Mouse (Mus musculus) megakaryocyte, adult 5-6 weeks (primary cell): ENCODE data around the gene Rac2. TPM values are rescaled to one million over a fixed set of nuclear protein-coding genes. Genes with fewer than 3 reads are reported as not detected.

Experiments used
- ATAC-seq: 2 replicates; pipeline ENCODE4 v1.8.0; 2016; ENCODE audit warnings: mild to moderate bottlenecking, inconsistent platforms; ENCODE audit not compliant: poor library complexity, severe bottlenecking
- total RNA-seq, 2 experiments: library from RNA; stranded (forward) in 1 of 2; stranded (reverse) in 1 of 2; fragments of 153-499, 151-499 nt in 1 of 2; fragments of 221-1000, 200-1000 nt in 1 of 2; gene quantifications; 2 replicates each; pipeline versions ENCODE4 v1.2.3 to v1.2.4; 2015 to 2017

The Rac2 gene
- total RNA-seq, 2 experiments from 2014 or later = 416 to 637 TPM

GRCm38 (mm10) chr15:78589936-78590335, 17.4 kb upstream of the Rac2 start:
- no peak for ATAC-seq

- ATAC-seq = peak; percentile 77
Measured at GRCm38 (mm10) chr15:78588900-78589299, 16.3 kb upstream of the Rac2 start.

- ATAC-seq = no peak
Measured at GRCm38 (mm10) chr15:78588049-78588448, 15.5 kb upstream of the Rac2 start.

GRCm38 (mm10) chr15:78587050-78587994, 14.7 kb upstream of the Rac2 start:
- peak; percentile 61 for ATAC-seq

- no peak for ATAC-seq
Measured at GRCm38 (mm10) chr15:78585404-78585803, 12.8 kb upstream of the Rac2 start.

- ATAC-seq = no peak
Measured at GRCm38 (mm10) chr15:78583352-78583751, 10.8 kb upstream of the Rac2 start.

- ATAC-seq = no peak
Measured at GRCm38 (mm10) chr15:78576284-78576810, 3.8 kb upstream of the Rac2 start.

GRCm38 (mm10) chr15:78572270-78572600, 348 bp downstream of the Rac2 start:
- 0 out of 2 replicates have a peak, but pooled peaks have one; percentile 1 for ATAC-seq

GRCm38 (mm10) chr15:78571554-78572269, 871 bp downstream of the Rac2 start:
- ATAC-seq = peak; percentile 75

GRCm38 (mm10) chr15:78570170-78570569, 2.4 kb downstream of the Rac2 start:
- no peak for ATAC-seq

- no peak for ATAC-seq
Measured at GRCm38 (mm10) chr15:78567608-78568120, 4.9 kb downstream of the Rac2 start.

GRCm38 (mm10) chr15:78564764-78565435, 7.7 kb downstream of the Rac2 start:
- ATAC-seq = no peak

GRCm38 (mm10) chr15:78563937-78564336, 8.6 kb downstream of the Rac2 start:
- peak; percentile 87 for ATAC-seq

- ATAC-seq = no peak
Measured at GRCm38 (mm10) chr15:78563344-78563743, 9.2 kb downstream of the Rac2 start.

- no peak for ATAC-seq
Measured at GRCm38 (mm10) chr15:78559141-78559979, 13.2 kb downstream of the Rac2 start.

GRCm38 (mm10) chr15:78557693-78558535, 14.7 kb downstream of the Rac2 start:
- ATAC-seq = peak; percentile 71

- ATAC-seq = no peak
Measured at GRCm38 (mm10) chr15:78554545-78555313, 17.9 kb downstream of the Rac2 start.

GRCm38 (mm10) chr15:78549189-78549734, 23.3 kb downstream of the Rac2 start:
- ATAC-seq = no peak
